Mouse (Mus musculus): Measurements from ENCODE around the gene Pdss2. TPM values are rescaled to one million over a fixed set of nuclear protein-coding genes. Genes with fewer than 3 reads are reported as not detected.

The Pdss2 gene
- polyA plus RNA-seq, 1 experiment from 2014 or later: 18.4 TPM

- H3K36me3 ChIP-seq (ENCODE audit: control insufficient read depth, insufficient read depth, low read length): peaks cover 9% of the 10 kb centered on the region; the same call in 1 of the 2 replicates
- H3K9ac ChIP-seq (ENCODE audit: low read depth, low read length): no peak overlapping the region
- H3K9me3 ChIP-seq (ENCODE audit: control insufficient read depth, low read length): no peaks in the 10 kb centered on the region
- no peaks in the 10 kb centered on the region for H3K27me3 ChIP-seq (ENCODE audit: control insufficient read depth, insufficient read depth, low read length)
- over 99% methylated on average over 7 of the region's 7 CpGs for WGBS
- H3K27ac ChIP-seq (ENCODE audit: low read depth, low read length): no peak overlapping the region
- H3K4me2 ChIP-seq (replicated peaks; ENCODE audit: low read depth, low read length): no peak overlapping the region
- H3K4me3 ChIP-seq (ENCODE audit: low read depth, low read length): no peak overlapping the region
- ATAC-seq (ENCODE audit: low FRiP score) (no peak), DNase-seq (ENCODE audit: low spot score) (no peak)
- H3K4me1 ChIP-seq (replicated peaks; ENCODE audit: control insufficient read depth, insufficient read depth, low read length): no peaks in the 10 kb centered on the region
Observed at GRCm38 (mm10) chr10:43509228-43509627, 287.9 kb downstream of the Pdss2 start.

GRCm38 (mm10) chr10:43512976-43513375, 291.7 kb downstream of the Pdss2 start:
- 94% methylated on average over 10 of the region's 10 CpGs for WGBS
- DNase-seq (ENCODE audit: low spot score) (no peak), ATAC-seq (ENCODE audit: low FRiP score) (no peak)
- Histone ChIP-seq H3K36me3 (ENCODE audit: control insufficient read depth, insufficient read depth, low read length) (peaks cover 9% of the 10 kb centered on the region; the same call in 1 of the 2 replicates), H3K4me1 (replicated peaks; ENCODE audit: control insufficient read depth, insufficient read depth, low read length) (no peaks in the 10 kb centered on the region), H3K4me3 (ENCODE audit: low read depth, low read length) (no peak overlapping the region), H3K27me3 (ENCODE audit: control insufficient read depth, insufficient read depth, low read length) (no peaks in the 10 kb centered on the region), H3K9ac (ENCODE audit: low read depth, low read length) (no peak overlapping the region), H3K9me3 (ENCODE audit: control insufficient read depth, low read length) (no peaks in the 10 kb centered on the region), H3K4me2 (replicated peaks; ENCODE audit: low read depth, low read length) (no peak overlapping the region), H3K27ac (ENCODE audit: low read depth, low read length) (no peak overlapping the region)

Other genes with a start within 250 kb of the Pdss2 start
- 7.1 and 11.1 TPM in 2 replicates for gene Sobp, start 47.0 kb upstream of the Pdss2 start, polyA plus RNA-seq (2014; fragmentation: Nextera tagmentation; extraction: Ambion mirVana)
- gene 9030612E09Rik, start 46.8 kb upstream of the Pdss2 start, polyA plus RNA-seq (2014; fragmentation: Nextera tagmentation; extraction: Ambion mirVana): 1.4 and 2.0 TPM in 2 replicates

All from hindbrain, embryonic 11.5 days (tissue).